Mouse (Mus musculus): ENCODE data around the gene Tlr9. TPM values are rescaled to one million over a fixed set of nuclear protein-coding genes. Genes with fewer than 3 reads are reported as not detected.

The Tlr9 gene
- total and polyA plus RNA-seq, 2 experiments from 2014 or later, result 0.04 TPM; not detected in 1

- Histone ChIP-seq H3K4me3 (ENCODE audit: low read depth, low read length) (peak overlapping the region; percentile 61), H3K4me2 (ENCODE audit: low read depth, low read length) (peak overlapping the region; percentile 61), H3K9ac (replicated peaks; ENCODE audit: low read depth, low read length) (peak overlapping the region; percentile 55), H3K4me1 (ENCODE audit: control insufficient read depth, insufficient read depth) (peaks cover 16% of the 10 kb centered on the region), H3K27ac (ENCODE audit: low read depth) (peak overlapping the region; percentile 4; the same call in 1 of the 2 replicates), H3K9me3 (replicated peaks; ENCODE audit: control insufficient read depth, low read length) (no peaks in the 10 kb centered on the region), H3K27me3 (ENCODE audit: control insufficient read depth, insufficient read depth, low read length) (no peaks in the 10 kb centered on the region), H3K36me3 (replicated peaks; ENCODE audit: control insufficient read depth, insufficient read depth, low read length) (0 out of 2 replicates have a peak, but pooled peaks cover 12% of the 10 kb centered on the region)
- no peak for TF ChIP-seq EP300 (IDR thresholded peaks at IDR 0.05; ENCODE audit: low read depth)
- no peak for TF ChIP-seq CTCF (IDR thresholded peaks at IDR 0.05; ENCODE audit: low read depth)
- ATAC-seq (ENCODE audit: insufficient read depth, low read depth) (peak; percentile 56), DNase-seq (ENCODE audit: low spot score) (peak; percentile 72)
- under 1% methylated on average over 41 of the region's 51 CpGs for WGBS
Observed at GRCm38 (mm10) chr9:106198962-106199458, 23.4 kb upstream of the Tlr9 start.

GRCm38 (mm10) chr9:106199535-106200272 is 22.7 kb upstream of the Tlr9 start, which contains the start of gene Ppm1m:
Gene Ppm1m, minus strand, starts transcription at chr9:106199746.
- no peak for ATAC-seq (ENCODE audit: insufficient read depth, low read depth)
- Histone ChIP-seq H3K27me3 (ENCODE audit: control insufficient read depth, insufficient read depth, low read length) (no peaks in the 10 kb centered on the region), H3K4me3 (ENCODE audit: low read depth, low read length) (peak within 1 kb of the TSS; percentile 61), H3K9me3 (replicated peaks; ENCODE audit: control insufficient read depth, low read length) (no peaks in the 10 kb centered on the region), H3K4me1 (ENCODE audit: control insufficient read depth, insufficient read depth) (peaks cover 23% of the 10 kb centered on the region), H3K36me3 (replicated peaks; ENCODE audit: control insufficient read depth, insufficient read depth, low read length) (0 out of 2 replicates have a peak, but pooled peaks cover 10% of the 10 kb centered on the region), H3K9ac (replicated peaks; ENCODE audit: low read depth, low read length) (peak within 1 kb of the TSS; percentile 55), H3K27ac (ENCODE audit: low read depth) (peak within 1 kb of the TSS; percentile 4), H3K4me2 (ENCODE audit: low read depth, low read length) (peak within 1 kb of the TSS; percentile 61)
- TF ChIP-seq EP300 (IDR thresholded peaks at IDR 0.05; ENCODE audit: low read depth) (no peak), CTCF (IDR thresholded peaks at IDR 0.05; ENCODE audit: low read depth) (no peak)
- no peak for DNase-seq (ENCODE audit: low spot score)
- WGBS, result 46% methylated on average over 18 of the region's 18 CpGs

- Histone ChIP-seq H3K27ac (ENCODE audit: low read depth) (no peak overlapping the region), H3K4me2 (ENCODE audit: low read depth, low read length) (peak overlapping the region; percentile 73)
Observed at GRCm38 (mm10) chr9:106201895-106202294, 20.5 kb upstream of the Tlr9 start.

GRCm38 (mm10) chr9:106202819-106203636 is 19.4 kb upstream of the Tlr9 start, which contains the start of gene Twf2:
Gene Twf2, plus strand, starts transcription at chr9:106203108.
- Histone ChIP-seq H3K27me3 (ENCODE audit: control insufficient read depth, insufficient read depth, low read length) (no peaks in the 10 kb centered on the region), H3K4me2 (ENCODE audit: low read depth, low read length) (peak within 1 kb of the TSS; percentile 73), H3K27ac (ENCODE audit: low read depth) (peak within 1 kb of the TSS; percentile 73), H3K9me3 (replicated peaks; ENCODE audit: control insufficient read depth, low read length) (no peaks in the 10 kb centered on the region), H3K36me3 (replicated peaks; ENCODE audit: control insufficient read depth, insufficient read depth, low read length) (no peaks in the 10 kb centered on the region), H3K4me1 (ENCODE audit: control insufficient read depth, insufficient read depth) (peaks cover 51% of the 10 kb centered on the region), H3K9ac (replicated peaks; ENCODE audit: low read depth, low read length) (peak within 1 kb of the TSS; percentile 69), H3K4me3 (ENCODE audit: low read depth, low read length) (peak within 1 kb of the TSS; percentile 61)
- ATAC-seq (ENCODE audit: insufficient read depth, low read depth), result peak; percentile 84
- no peak for TF ChIP-seq CTCF (IDR thresholded peaks at IDR 0.05; ENCODE audit: low read depth)
- TF ChIP-seq EP300 (IDR thresholded peaks at IDR 0.05; ENCODE audit: low read depth), result no peak
- DNase-seq (ENCODE audit: low spot score), result peak; percentile 86
- whole genome bisulfite sequencing, result 1% methylated on average over 55 of the region's 61 CpGs

More at GRCm38 (mm10) chr9:106201895-106202294, 20.5 kb upstream of the Tlr9 start:
- ATAC-seq (ENCODE audit: insufficient read depth, low read depth), result no peak
- DNase-seq (ENCODE audit: low spot score), result no peak
- TF ChIP-seq EP300 (IDR thresholded peaks at IDR 0.05; ENCODE audit: low read depth), result no peak
- no peak for TF ChIP-seq CTCF (IDR thresholded peaks at IDR 0.05; ENCODE audit: low read depth)
- Histone ChIP-seq H3K9ac (replicated peaks; ENCODE audit: low read depth, low read length) (no peak overlapping the region), H3K36me3 (replicated peaks; ENCODE audit: control insufficient read depth, insufficient read depth, low read length) (no peaks in the 10 kb centered on the region), H3K27me3 (ENCODE audit: control insufficient read depth, insufficient read depth, low read length) (no peaks in the 10 kb centered on the region), H3K4me3 (ENCODE audit: low read depth, low read length) (no peak overlapping the region), H3K4me1 (ENCODE audit: control insufficient read depth, insufficient read depth) (peaks cover 41% of the 10 kb centered on the region), H3K9me3 (replicated peaks; ENCODE audit: control insufficient read depth, low read length) (no peaks in the 10 kb centered on the region)
- WGBS, result 85% methylated on average over 3 of the region's 3 CpGs

Data from heart, postnatal 0 days (tissue).